Mouse (Mus musculus): ENCODE measurements around the gene Rsl1d1. TPM values are rescaled to one million over a fixed set of nuclear protein-coding genes. Genes with fewer than 3 reads are reported as not detected.

Rsl1d1 gene
- polyA plus RNA-seq (2014; fragmentation: Nextera tagmentation; extraction: Ambion mirVana), result 141 and 154 TPM in 2 replicates

GRCm38 (mm10) chr16:11202571-11203554 lies at the start of gene Rsl1d1:
Rsl1d1 (minus strand) TSS chr16:11203331.
- peak; percentile 99 for ATAC-seq (ENCODE audit: low read depth)
- H3K27me3 ChIP-seq (ENCODE audit: control insufficient read depth, insufficient read depth, low read length), result no peaks in the 10 kb centered on the region
- H3K4me3 ChIP-seq (ENCODE audit: low read depth, low read length), result peak within 1 kb of the TSS; percentile 82
- no peaks in the 10 kb centered on the region for H3K9me3 ChIP-seq (ENCODE audit: control insufficient read depth, low read length)
- H3K4me1 ChIP-seq (ENCODE audit: control insufficient read depth, insufficient read depth, low read length), result peaks cover 17% of the 10 kb centered on the region
- WGBS, result under 1% methylated on average over 68 of the region's 68 CpGs
- H3K27ac ChIP-seq (ENCODE audit: low read depth, low read length), result peak within 1 kb of the TSS; percentile 62
- H3K9ac ChIP-seq (replicated peaks; ENCODE audit: low read depth, low read length), result peak within 1 kb of the TSS; percentile 82
- H3K36me3 ChIP-seq (ENCODE audit: control insufficient read depth, insufficient read depth, low read length), result peaks cover 30% of the 10 kb centered on the region; the same call in 1 of the 2 replicates
- peak within 1 kb of the TSS; percentile 67 for H3K4me2 ChIP-seq (ENCODE audit: low read depth, low read length)

GRCm38 (mm10) chr16:11247791-11248190 lies 44.7 kb upstream of the Rsl1d1 start:
- H3K4me2 ChIP-seq (ENCODE audit: low read depth, low read length), result no peak overlapping the region
- H3K4me1 ChIP-seq (ENCODE audit: control insufficient read depth, insufficient read depth, low read length), result peaks cover 12% of the 10 kb centered on the region
- no peak overlapping the region for H3K4me3 ChIP-seq (ENCODE audit: low read depth, low read length)
- H3K27ac ChIP-seq (ENCODE audit: low read depth, low read length), result no peak overlapping the region
- no peak for ATAC-seq (ENCODE audit: low read depth)
- no peaks in the 10 kb centered on the region for H3K36me3 ChIP-seq (ENCODE audit: control insufficient read depth, insufficient read depth, low read length)
- H3K9me3 ChIP-seq (ENCODE audit: control insufficient read depth, low read length), result no peaks in the 10 kb centered on the region
- WGBS, result 81% methylated on average over 2 of the region's 2 CpGs
- H3K27me3 ChIP-seq (ENCODE audit: control insufficient read depth, insufficient read depth, low read length), result no peaks in the 10 kb centered on the region
- no peak overlapping the region for H3K9ac ChIP-seq (replicated peaks; ENCODE audit: low read depth, low read length)

GRCm38 (mm10) chr16:11245767-11246166 lies 42.6 kb upstream of the Rsl1d1 start:
- no peak for ATAC-seq (ENCODE audit: low read depth)
- no peaks in the 10 kb centered on the region for H3K27me3 ChIP-seq (ENCODE audit: control insufficient read depth, insufficient read depth, low read length)
- 92% methylated on average over 9 of the region's 9 CpGs for WGBS

GRCm38 (mm10) chr16:11242401-11242800 lies 39.3 kb upstream of the Rsl1d1 start:
- Histone ChIP-seq H3K9me3 (ENCODE audit: control insufficient read depth, low read length) (no peaks in the 10 kb centered on the region), H3K4me1 (ENCODE audit: control insufficient read depth, insufficient read depth, low read length) (no peaks in the 10 kb centered on the region), H3K4me3 (ENCODE audit: low read depth, low read length) (no peak overlapping the region), H3K9ac (replicated peaks; ENCODE audit: low read depth, low read length) (no peak overlapping the region), H3K4me2 (ENCODE audit: low read depth, low read length) (no peak overlapping the region), H3K27me3 (ENCODE audit: control insufficient read depth, insufficient read depth, low read length) (no peaks in the 10 kb centered on the region), H3K36me3 (ENCODE audit: control insufficient read depth, insufficient read depth, low read length) (peaks cover 7% of the 10 kb centered on the region), H3K27ac (ENCODE audit: low read depth, low read length) (no peak overlapping the region)
- no peak for ATAC-seq (ENCODE audit: low read depth)
- WGBS, result 88% methylated on average over 1 of the region's 1 CpGs

More at GRCm38 (mm10) chr16:11245767-11246166, 42.6 kb upstream of the Rsl1d1 start:
- Histone ChIP-seq H3K36me3 (ENCODE audit: control insufficient read depth, insufficient read depth, low read length) (no peaks in the 10 kb centered on the region), H3K9ac (replicated peaks; ENCODE audit: low read depth, low read length) (no peak overlapping the region), H3K4me3 (ENCODE audit: low read depth, low read length) (no peak overlapping the region), H3K27ac (ENCODE audit: low read depth, low read length) (no peak overlapping the region), H3K4me1 (ENCODE audit: control insufficient read depth, insufficient read depth, low read length) (no peaks in the 10 kb centered on the region), H3K9me3 (ENCODE audit: control insufficient read depth, low read length) (no peaks in the 10 kb centered on the region), H3K4me2 (ENCODE audit: low read depth, low read length) (no peak overlapping the region)

- no peak overlapping the region for H3K4me2 ChIP-seq (ENCODE audit: low read depth, low read length)
- H3K9ac ChIP-seq (replicated peaks; ENCODE audit: low read depth, low read length), result no peak overlapping the region
- no peaks in the 10 kb centered on the region for H3K9me3 ChIP-seq (ENCODE audit: control insufficient read depth, low read length)
- peaks cover 15% of the 10 kb centered on the region for H3K36me3 ChIP-seq (ENCODE audit: control insufficient read depth, insufficient read depth, low read length)
- no peaks in the 10 kb centered on the region for H3K27me3 ChIP-seq (ENCODE audit: control insufficient read depth, insufficient read depth, low read length)
- WGBS, result 90% methylated on average over 3 of the region's 3 CpGs
- H3K4me3 ChIP-seq (ENCODE audit: low read depth, low read length), result no peak overlapping the region
- no peaks in the 10 kb centered on the region for H3K4me1 ChIP-seq (ENCODE audit: control insufficient read depth, insufficient read depth, low read length)
- ATAC-seq (ENCODE audit: low read depth), result no peak
- H3K27ac ChIP-seq (ENCODE audit: low read depth, low read length), result no peak overlapping the region
Measured at GRCm38 (mm10) chr16:11217801-11218200, 14.7 kb upstream of the Rsl1d1 start.

- peak overlapping the region; percentile 67 for H3K4me2 ChIP-seq (ENCODE audit: low read depth, low read length)
- no peaks in the 10 kb centered on the region for H3K9me3 ChIP-seq (ENCODE audit: control insufficient read depth, low read length)
- peak overlapping the region; percentile 7; the same call in 1 of the 2 replicates for H3K27ac ChIP-seq (ENCODE audit: low read depth, low read length)
- H3K4me1 ChIP-seq (ENCODE audit: control insufficient read depth, insufficient read depth, low read length), result peaks cover 17% of the 10 kb centered on the region
- H3K36me3 ChIP-seq (ENCODE audit: control insufficient read depth, insufficient read depth, low read length), result peaks cover 24% of the 10 kb centered on the region; the same call in 1 of the 2 replicates
- peak; percentile 65 for ATAC-seq (ENCODE audit: low read depth)
- H3K9ac ChIP-seq (replicated peaks; ENCODE audit: low read depth, low read length), result peak overlapping the region; percentile 82
- 7% methylated on average over 24 of the region's 24 CpGs for WGBS
- peak overlapping the region; percentile 82 for H3K4me3 ChIP-seq (ENCODE audit: low read depth, low read length)
- H3K27me3 ChIP-seq (ENCODE audit: control insufficient read depth, insufficient read depth, low read length), result no peaks in the 10 kb centered on the region
Measured at GRCm38 (mm10) chr16:11203600-11204390, 664 bp upstream of the Rsl1d1 start.

GRCm38 (mm10) chr16:11201740-11202394 lies 1.3 kb downstream of the Rsl1d1 start:
- Histone ChIP-seq H3K9ac (replicated peaks; ENCODE audit: low read depth, low read length) (no peak overlapping the region), H3K9me3 (ENCODE audit: control insufficient read depth, low read length) (no peaks in the 10 kb centered on the region), H3K27me3 (ENCODE audit: control insufficient read depth, insufficient read depth, low read length) (no peaks in the 10 kb centered on the region), H3K36me3 (ENCODE audit: control insufficient read depth, insufficient read depth, low read length) (peaks cover 38% of the 10 kb centered on the region), H3K4me2 (ENCODE audit: low read depth, low read length) (peak overlapping the region; percentile 67), H3K27ac (ENCODE audit: low read depth, low read length) (no peak overlapping the region), H3K4me1 (ENCODE audit: control insufficient read depth, insufficient read depth, low read length) (peaks cover 17% of the 10 kb centered on the region), H3K4me3 (ENCODE audit: low read depth, low read length) (peak overlapping the region; percentile 82)
- no peak for ATAC-seq (ENCODE audit: low read depth)
- 77% methylated on average over 6 of the region's 6 CpGs for WGBS

- no peak overlapping the region for H3K4me3 ChIP-seq (ENCODE audit: low read depth, low read length)
- WGBS, result 91% methylated on average over 3 of the region's 3 CpGs
- no peak overlapping the region for H3K27ac ChIP-seq (ENCODE audit: low read depth, low read length)
- H3K36me3 ChIP-seq (ENCODE audit: control insufficient read depth, insufficient read depth, low read length), result peaks cover 52% of the 10 kb centered on the region
- no peak overlapping the region for H3K9ac ChIP-seq (replicated peaks; ENCODE audit: low read depth, low read length)
- H3K4me2 ChIP-seq (ENCODE audit: low read depth, low read length), result no peak overlapping the region
- H3K27me3 ChIP-seq (ENCODE audit: control insufficient read depth, insufficient read depth, low read length), result no peaks in the 10 kb centered on the region
- ATAC-seq (ENCODE audit: low read depth), result no peak
- no peaks in the 10 kb centered on the region for H3K9me3 ChIP-seq (ENCODE audit: control insufficient read depth, low read length)
- peaks cover 17% of the 10 kb centered on the region for H3K4me1 ChIP-seq (ENCODE audit: control insufficient read depth, insufficient read depth, low read length)
Measured at GRCm38 (mm10) chr16:11200247-11200646, 2.9 kb downstream of the Rsl1d1 start.

All from neural tube, embryonic 14.5 days (tissue).